ENCODE assay signal across 10 mouse cellular contexts in genomic region chr8:88383164-88383556, GRCm38 (mm10). TPM values are rescaled to one million over a fixed set of nuclear protein-coding genes. Genes with fewer than 3 reads are reported as not detected.
DNase-seq lines count a peak whose midpoint lies in the region; ATAC-seq and TF ChIP-seq lines count a peak whose summit lies in the region.
"Had no signal": no experiment of that assay in that cellular context is flagged by ENCODE, and none has a peak within 500 bp of the region (broad histone marks: within the 10 kb centered on the region; RNA-seq: fewer than 3 reads in every experiment).

No protein-coding gene starts in this region.

- TF ChIP-seq EP300 in heart, postnatal 0 days (IDR thresholded peaks at IDR 0.05; ENCODE audit: low read depth), result no peak
- TF ChIP-seq EP300 in CH12.LX (IDR thresholded peaks at IDR 0.05; ENCODE audit: low read length), result no peak

- H3K4me3 ChIP-seq in heart, postnatal 0 days (ENCODE audit: low read depth, low read length), result no peak overlapping the region
- no peak overlapping the region for H3K4me3 ChIP-seq in CH12.LX (replicated peaks in 1 of 3; ENCODE audit: low read depth in 2 of 3, low read length in 2 of 3, poor library complexity in 1 of 3)
- H3K4me3 ChIP-seq in limb, embryonic 14.5 days (replicated peaks; ENCODE audit: low read length), result no peak overlapping the region
- H3K4me3 ChIP-seq: erythroblast, embryonic 14.5 days had no signal

- 92% methylated on average over 2 of the region's 2 CpGs for WGBS in heart, postnatal 0 days
- 81% methylated on average over 2 of the region's 2 CpGs for WGBS in limb, embryonic 14.5 days

- no peak; the same call in none of the 2 replicates for TF ChIP-seq RAD21 in CH12.LX (IDR thresholded peaks at IDR 0.05; ENCODE audit: low read depth, low read length)

- TF ChIP-seq CTCF in heart, postnatal 0 days (IDR thresholded peaks at IDR 0.05; ENCODE audit: low read depth), result peak; percentile 19; the same call in 1 of the 2 replicates
- TF ChIP-seq CTCF in CH12.LX (conservative IDR thresholded peaks at IDR 0.05 in 1 of 2, IDR thresholded peaks at IDR 0.05 in 1 of 2; ENCODE audit: low read depth in 2 of 2, low read length in 2 of 2), result peak; percentile 48 to 80

- no peak for ATAC-seq in heart, postnatal 0 days (ENCODE audit: insufficient read depth, low read depth)
- no peak for ATAC-seq in limb, embryonic 14.5 days (ENCODE audit: low FRiP score, low read depth)

- no peak overlapping the region for H3K4me2 ChIP-seq in heart, postnatal 0 days (ENCODE audit: low read depth, low read length)
- H3K4me2 ChIP-seq in CH12.LX (ENCODE audit: insufficient read depth, low read depth, poor library complexity, severe bottlenecking), result no peak overlapping the region
- H3K4me2 ChIP-seq in limb, embryonic 14.5 days (replicated peaks; ENCODE audit: low read depth, low read length, severe bottlenecking), result no peak overlapping the region

- no peak overlapping the region for H3K27ac ChIP-seq in heart, postnatal 0 days (ENCODE audit: low read depth)
- no peak overlapping the region for H3K27ac ChIP-seq in CH12.LX (ENCODE audit: insufficient read depth, low read depth)
- peak overlapping the region; percentile 70; the same call in 1 of the 2 replicates for H3K27ac ChIP-seq in limb, embryonic 14.5 days (replicated peaks; ENCODE audit: low read depth, low read length)

- DNase-seq in heart, postnatal 0 days (ENCODE audit: low spot score), result no peak
- no peak for DNase-seq in heart, adult 11 months
- DNase-seq in CH12.LX (ENCODE audit: extremely low read depth), result peak; percentile 39
- DNase-seq in c-Kit-positive CD71-positive TER-119-positive erythroid progenitor cells, embryonic 14.5 days (ENCODE audit: low spot score), result peak; percentile 23
- DNase-seq in limb, embryonic 14.5 days (ENCODE audit: low spot score), result no peak
- no peak for DNase-seq in left cerebral cortex, adult 8-10 months (ENCODE audit: low spot score in 2 of 2)
- no peak for DNase-seq in spleen, adult 18-20 months
- DNase-seq in spleen, postnatal 10 days (ENCODE audit: low spot score in 2 of 2), result no peak
- DNase-seq: kidney, adult 11 months had no signal

- in situ Hi-C loops in CH12.LX (cut with MboI; ENCODE audit: low pct_ligation_motif_present, low pct_unique_long_range_greater_than_20kb, low sequenced_read_pairs), result loop anchor here (10.0 kb wide), 1 partner anchor 132 kb away; no protein-coding TSS in a partner anchor

- no peaks in the 10 kb centered on the region for H3K79me2 ChIP-seq in CH12.LX (replicated peaks; ENCODE audit: control insufficient read depth, extremely low read depth, insufficient read depth, poor library complexity, severe bottlenecking)

- no peaks in the 10 kb centered on the region for H3K9me3 ChIP-seq in heart, postnatal 0 days (replicated peaks; ENCODE audit: control insufficient read depth, low read length)
- no peaks in the 10 kb centered on the region for H3K9me3 ChIP-seq in CH12.LX (replicated peaks; ENCODE audit: low read length)
- H3K9me3 ChIP-seq in limb, embryonic 14.5 days (ENCODE audit: control insufficient read depth, low read length), result no peaks in the 10 kb centered on the region

- H3K9ac ChIP-seq in heart, postnatal 0 days (replicated peaks; ENCODE audit: low read depth, low read length), result no peak overlapping the region
- H3K9ac ChIP-seq in CH12.LX (ENCODE audit: insufficient read depth, low read depth), result no peak overlapping the region
- H3K9ac ChIP-seq in limb, embryonic 14.5 days (ENCODE audit: low read depth, low read length, severe bottlenecking), result no peak overlapping the region

- H3K27me3 ChIP-seq in heart, postnatal 0 days (ENCODE audit: control insufficient read depth, insufficient read depth, low read length), result no peaks in the 10 kb centered on the region
- H3K27me3 ChIP-seq in CH12.LX (replicated peaks), result peaks cover 2% of the 10 kb centered on the region
- no peaks in the 10 kb centered on the region for H3K27me3 ChIP-seq in limb, embryonic 14.5 days (ENCODE audit: control insufficient read depth, insufficient read depth, low read length)

- no peak for TF ChIP-seq POLR2A in CH12.LX (IDR thresholded peaks at IDR 0.05; ENCODE audit: low read depth, low read length)
- no peak for TF ChIP-seq POLR2A in limb, embryonic 14.5 days (IDR thresholded peaks at IDR 0.05; ENCODE audit: borderline replicate concordance, extremely low read depth, insufficient read depth, insufficient read length)

- no peaks in the 10 kb centered on the region for H3K4me1 ChIP-seq in heart, postnatal 0 days (ENCODE audit: control insufficient read depth, insufficient read depth)
- H3K4me1 ChIP-seq in CH12.LX (ENCODE audit: control insufficient read depth in 1 of 2, insufficient read depth in 2 of 2), result peaks cover 0 to 5% of the 10 kb centered on the region in 2 experiments; a peak in 2 of 4 replicates
- 0 out of 2 replicates have a peak, but pooled peaks cover 3% of the 10 kb centered on the region for H3K4me1 ChIP-seq in limb, embryonic 14.5 days (ENCODE audit: control insufficient read depth, insufficient read depth, low read length)

- H3K36me3 ChIP-seq in heart, postnatal 0 days (replicated peaks; ENCODE audit: control insufficient read depth, insufficient read depth, low read length), result no peaks in the 10 kb centered on the region
- no peaks in the 10 kb centered on the region for H3K36me3 ChIP-seq in CH12.LX (replicated peaks in 1 of 2; ENCODE audit: control insufficient read depth in 1 of 2, insufficient read depth in 1 of 2, low read length in 1 of 2)
- no peaks in the 10 kb centered on the region for H3K36me3 ChIP-seq in limb, embryonic 14.5 days (ENCODE audit: control insufficient read depth, insufficient read depth, low read length)

- dilution Hi-C loops in CH12.LX (cut with MboI; ENCODE audit: extremely low pct_ligation_motif_present, extremely low pct_unique_long_range_greater_than_20kb, low sequenced_read_pairs), result no loop called here

TF ChIP-seq in CH12.LX, 34 proteins besides CTCF, POLR2A, EP300 and RAD21:
- TF ChIP-seq USF2 (conservative IDR thresholded peaks at IDR 0.05; ENCODE audit: low read depth, low read length) (no peak), SMC3 (IDR thresholded peaks at IDR 0.05; ENCODE audit: low read depth, low read length) (peak; percentile 14; the same call in 1 of the 2 replicates)

RNA-seq across cellular contexts. Expression of gene Brd7, which starts 21.2 kb away (rescaled TPM):
- 23.8 and 27.0 TPM in 2 replicates for total RNA-seq in heart, postnatal 0 days (2014; rRNA removed; ENCODE audit: low replicate concordance)
- polyA plus RNA-seq in heart, postnatal 0 days (2015; fragmentation: Nextera tagmentation; extraction: Ambion mirVana), result 70.2 and 75.4 TPM in 2 replicates
- total RNA-seq in CH12.LX (2012; rRNA removed) (46.3 and 46.6 TPM in 2 replicates), CH12.LX (2014; rRNA removed) (31.9 and 41.1 TPM in 2 replicates)
- polyA plus RNA-seq in CH12.LX (2012; ENCODE audit: insufficient read length, low read depth), result 106 and 134 TPM in 2 replicates
- 51.2 and 73.6 TPM in 2 replicates for polyA plus RNA-seq in limb, embryonic 14.5 days (2012; rRNA removed)
- polyA plus RNA-seq in limb, embryonic 14.5 days (2014; fragmentation: Nextera tagmentation; extraction: Ambion mirVana), result 77.7 and 81.9 TPM in 2 replicates
- 10 to 100 TPM; 44.9 to 48.2 (median 46.3) TPM for total RNA-seq in left cerebral cortex, adult 8-10 months (2022)

Comparison
In these comparisons a context has a peak if more than half of its experiments do, and no peak if none do; other contexts are left out.
1. DNase-seq: peak in CH12.LX (single experiment) and c-Kit-positive CD71-positive TER-119-positive erythroid progenitor cells, embryonic 14.5 days (single experiment); none in heart, postnatal 0 days (single experiment), heart, adult 11 months (single experiment), limb, embryonic 14.5 days (single experiment), left cerebral cortex, adult 8-10 months (0 of 2), spleen, adult 18-20 months (0 of 2) and spleen, postnatal 10 days (0 of 2).